Mouse (Mus musculus) lung, adult 2 months (tissue): ENCODE results near the gene Zcchc9.

Experiments used
- CTCF ChIP-seq: fragments of 200-500 bp; IDR thresholded peaks from 2 replicates; pipeline ENCODE4 v1.5.1; 2011; ENCODE audit warnings: mild to moderate bottlenecking, low read length, control low read depth; ENCODE audit not compliant: insufficient read depth
- POLR2A ChIP-seq: fragments of 200-500 bp; IDR thresholded peaks from 2 replicates; pipeline ENCODE4 v1.6.1; 2011; ENCODE audit warnings: low read depth, mild to moderate bottlenecking, control low read depth, low read length, borderline replicate concordance; ENCODE audit errors: extremely low read depth

GRCm38 (mm10) chr13:91827876-91828275, 20.4 kb upstream of the Zcchc9 start:
- TF ChIP-seq CTCF, result no peak
- TF ChIP-seq POLR2A, result no peak
